Mouse (Mus musculus) fat pad, adult 2 months (tissue): ENCODE measurements around the gene Kcnj6.
"Not testable (repeated sequence)": the region's sequence is repeated elsewhere in the genome, so short reads cannot be mapped to it uniquely, and the experiment has no call there.

Experiments used
- DNase-seq: peaks from one replicate; pipeline ENCODE4 v3.0.0-alpha.2; 2011; ENCODE audit warnings: low read depth, low spot score; ENCODE audit errors: extremely low read depth

The Kcnj6 gene

DNA sequence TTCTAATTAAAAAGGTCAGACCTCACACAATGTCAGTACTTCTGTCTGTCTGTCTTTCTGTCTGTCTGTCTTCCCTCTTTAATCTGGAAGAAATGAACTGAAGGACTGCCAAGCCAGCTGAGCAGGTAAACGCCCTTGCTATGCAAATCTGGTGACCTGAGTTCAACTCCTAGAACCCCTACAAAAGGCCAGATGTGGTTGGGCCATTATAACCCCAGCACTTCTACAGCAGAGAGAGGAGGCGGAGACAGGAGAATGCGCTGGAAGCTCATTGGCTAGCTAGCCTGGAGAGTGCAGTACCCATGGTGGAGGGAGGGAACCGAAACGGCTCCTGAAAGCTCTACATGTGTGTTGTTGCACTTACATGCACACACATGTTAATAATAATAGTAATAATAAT lies 141.5 kb downstream of the Kcnj6 start:
- DNase-seq: no peak

DNA sequence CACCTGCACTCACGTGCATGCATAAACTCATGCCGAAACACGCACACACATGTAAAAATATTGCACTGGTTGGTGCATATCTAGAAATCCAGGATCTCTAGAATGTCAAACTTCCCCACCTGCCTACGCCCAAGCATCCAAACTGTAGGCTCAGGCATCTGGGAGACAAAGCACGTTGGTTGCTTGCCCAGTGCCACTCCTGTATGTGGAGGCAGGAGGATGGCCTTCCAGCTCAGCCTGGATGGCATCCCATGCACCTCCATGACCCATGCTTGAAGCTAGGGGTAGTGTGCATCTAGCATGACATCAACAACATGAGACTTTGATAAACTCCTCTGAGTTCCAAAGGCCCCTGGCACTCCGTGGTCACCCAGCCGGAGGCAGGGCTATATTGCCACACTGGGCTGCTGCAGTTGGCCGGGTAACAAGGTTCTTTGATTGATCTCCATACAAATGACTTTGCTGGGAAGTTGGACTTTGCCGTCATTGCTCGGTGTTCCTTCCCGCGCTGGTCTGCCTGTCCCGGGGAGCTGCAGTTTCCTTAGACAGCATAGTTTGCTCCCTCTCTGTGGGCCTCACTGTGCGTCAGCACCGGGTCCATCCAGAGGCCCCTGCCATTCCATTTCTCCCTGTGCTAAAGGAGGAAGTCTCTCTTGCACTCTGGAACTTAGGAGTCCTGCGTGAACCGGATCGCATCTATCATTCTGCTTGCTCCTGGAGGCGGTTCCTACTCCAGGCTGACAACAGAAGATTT lies 144.9 kb downstream of the Kcnj6 start:
- DNase-seq: no peak

DNA sequence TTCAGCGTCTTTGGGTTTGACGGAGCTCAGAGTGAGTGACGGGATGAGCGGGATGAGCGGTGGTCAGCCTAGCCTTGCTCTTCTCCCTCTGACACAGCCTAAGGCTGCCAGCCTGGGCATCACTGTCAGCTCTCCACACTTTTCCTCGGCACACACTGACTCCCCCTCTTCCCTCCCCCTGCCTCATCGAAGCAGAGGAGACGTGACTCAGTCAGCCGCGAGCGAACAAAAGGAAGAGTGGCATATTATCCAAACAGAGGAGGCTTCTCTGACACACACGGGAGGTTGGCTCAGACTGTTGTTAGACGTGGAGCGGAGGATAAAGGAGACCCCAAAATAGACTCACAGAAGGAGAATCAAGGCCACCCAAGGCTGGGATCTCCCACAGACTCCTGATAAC lies 147.1 kb downstream of the Kcnj6 start:
- no peak for DNase-seq

DNA sequence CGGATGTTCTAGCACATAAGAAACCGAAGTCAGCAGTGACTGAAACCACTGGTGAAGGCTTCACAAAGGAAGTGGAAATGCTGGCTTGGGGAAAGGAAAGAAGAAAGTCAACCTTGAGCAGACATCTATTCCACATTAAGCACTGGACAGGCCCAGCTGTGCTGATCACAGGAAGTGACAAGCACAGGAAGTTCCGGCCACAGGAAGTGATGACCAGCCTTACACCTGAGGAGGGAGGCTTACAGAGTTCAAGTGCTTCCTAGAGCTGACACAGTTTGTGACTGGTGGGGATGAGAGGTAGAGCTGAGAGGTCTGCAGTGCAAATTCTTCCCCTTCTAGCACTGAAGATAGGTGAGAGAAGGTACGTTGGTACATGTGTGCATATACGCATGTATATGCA lies 151.5 kb downstream of the Kcnj6 start:
- DNase-seq: no peak

DNA sequence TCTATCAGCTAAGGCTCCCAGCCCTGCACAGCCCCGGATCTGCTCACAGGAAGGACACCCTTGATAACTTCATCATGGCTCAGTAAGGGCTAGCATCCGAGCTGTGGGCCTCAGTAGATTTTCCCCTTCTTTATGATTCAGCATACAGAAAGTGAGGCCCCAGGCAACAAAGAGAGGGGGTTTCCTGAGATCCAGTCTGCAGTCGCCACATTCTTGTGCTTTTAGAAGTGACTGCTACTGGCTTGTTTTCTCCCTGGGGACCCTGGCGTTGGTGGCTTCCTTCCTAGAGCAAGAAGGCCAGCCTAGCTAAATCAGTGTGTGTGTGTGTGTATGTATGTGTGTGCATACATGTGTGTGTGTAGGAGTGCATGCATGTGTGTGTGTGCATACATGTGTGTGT lies 152.7 kb downstream of the Kcnj6 start:
- DNase-seq: no peak

DNA sequence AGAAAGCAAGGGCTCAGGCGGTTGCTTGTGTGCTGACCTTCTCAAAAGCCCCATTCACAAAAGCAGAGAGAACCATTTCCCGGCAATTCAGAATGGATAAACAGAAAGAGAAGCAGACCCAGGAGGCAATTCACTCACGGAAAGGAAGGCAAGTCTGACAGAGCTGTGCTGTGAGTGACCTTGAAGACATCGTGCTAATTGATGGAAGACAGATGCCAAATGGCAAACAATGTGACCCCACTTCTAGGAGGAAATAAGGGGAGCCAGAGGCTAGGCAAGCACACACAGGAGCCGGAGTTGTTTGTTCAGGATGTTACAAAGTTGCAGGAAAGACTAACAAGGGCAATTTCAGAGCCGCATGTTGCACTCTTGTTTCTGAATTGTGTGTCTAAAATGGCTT lies 158.1 kb downstream of the Kcnj6 start:
- DNase-seq: no peak

DNA sequence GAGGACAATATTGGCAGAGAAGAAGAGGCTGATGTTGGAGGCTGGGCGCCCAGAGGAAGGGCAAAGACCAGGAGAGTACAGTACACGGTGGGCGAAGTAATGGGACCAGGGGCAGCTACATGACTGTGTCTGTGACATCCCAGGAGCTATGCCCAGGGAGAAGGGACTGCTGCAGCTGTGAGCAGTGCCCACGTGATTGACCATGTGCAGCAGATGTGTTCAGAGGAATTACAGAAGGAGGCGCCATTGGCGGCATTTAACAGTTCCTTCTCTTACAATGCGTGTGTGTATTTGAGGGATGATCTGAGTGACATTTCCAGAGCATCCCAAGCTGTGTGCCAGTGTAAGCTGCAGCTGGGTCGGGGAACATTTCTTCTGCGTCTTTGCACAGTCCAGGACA lies 159.6 kb downstream of the Kcnj6 start:
- DNase-seq: no peak

DNA sequence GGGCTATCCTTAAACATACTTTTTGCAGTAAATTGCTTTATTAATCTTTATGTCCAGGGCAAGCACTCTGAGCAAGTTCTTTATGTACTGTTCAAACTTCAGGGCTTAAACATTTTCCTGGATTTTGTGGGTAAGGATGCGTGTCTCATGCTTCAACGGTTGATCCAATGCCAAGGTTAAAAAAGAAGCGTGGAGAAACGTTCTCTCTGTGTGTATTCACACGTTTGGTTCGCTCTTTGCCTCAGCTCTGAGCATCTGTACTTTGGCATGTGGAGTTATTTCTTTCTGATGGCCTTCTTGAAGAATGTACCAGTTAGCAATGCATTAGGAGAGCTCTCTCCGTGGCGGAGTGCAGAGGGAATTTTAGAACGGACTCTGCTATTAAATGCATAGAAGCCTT lies 163.0 kb downstream of the Kcnj6 start:
- no peak for DNase-seq

DNA sequence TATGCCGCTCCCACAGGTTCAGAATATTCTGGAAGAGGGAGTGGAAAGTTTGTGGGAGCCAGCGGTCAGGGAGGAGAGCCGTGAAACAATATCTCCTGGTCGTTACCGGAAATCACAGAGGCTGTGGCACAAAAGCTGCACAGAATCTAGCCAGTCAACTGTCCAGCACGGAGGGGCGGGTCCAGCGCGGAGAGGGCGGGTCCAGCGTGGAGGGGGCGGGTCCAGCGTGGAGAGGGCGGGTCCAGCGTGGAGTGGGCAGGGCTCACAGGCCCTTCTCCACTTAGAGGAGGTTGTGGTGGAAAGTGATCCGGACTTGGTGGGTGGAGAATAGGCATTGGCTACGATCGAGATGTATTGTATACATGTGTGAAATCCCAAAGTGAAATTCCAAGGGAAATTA lies 169.3 kb downstream of the Kcnj6 start:
- no peak for DNase-seq

DNA sequence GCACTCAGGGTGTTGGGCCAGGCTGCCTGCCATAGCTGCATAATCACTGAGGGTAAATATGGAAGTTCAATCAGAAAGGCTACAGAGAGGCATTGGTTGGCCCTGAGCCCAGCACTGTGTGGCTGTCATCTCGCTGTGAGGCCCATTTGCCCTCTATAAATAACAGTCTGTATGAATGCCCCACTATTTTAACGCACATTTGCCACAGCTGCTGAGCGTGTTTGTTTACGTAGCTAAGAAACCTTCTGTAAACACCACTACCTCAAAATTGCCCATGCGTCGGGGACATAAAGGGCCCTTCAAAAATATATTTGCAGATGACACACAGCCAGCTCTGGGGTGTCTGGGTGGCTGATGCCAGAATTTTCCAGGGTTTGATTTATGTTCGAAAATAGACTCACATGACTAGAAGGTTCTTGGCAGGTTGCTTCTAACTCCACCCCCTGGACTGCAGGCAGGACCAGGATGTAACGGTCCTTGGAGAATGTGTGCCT lies 170.4 kb downstream of the Kcnj6 start:
- DNase-seq: no peak

DNA sequence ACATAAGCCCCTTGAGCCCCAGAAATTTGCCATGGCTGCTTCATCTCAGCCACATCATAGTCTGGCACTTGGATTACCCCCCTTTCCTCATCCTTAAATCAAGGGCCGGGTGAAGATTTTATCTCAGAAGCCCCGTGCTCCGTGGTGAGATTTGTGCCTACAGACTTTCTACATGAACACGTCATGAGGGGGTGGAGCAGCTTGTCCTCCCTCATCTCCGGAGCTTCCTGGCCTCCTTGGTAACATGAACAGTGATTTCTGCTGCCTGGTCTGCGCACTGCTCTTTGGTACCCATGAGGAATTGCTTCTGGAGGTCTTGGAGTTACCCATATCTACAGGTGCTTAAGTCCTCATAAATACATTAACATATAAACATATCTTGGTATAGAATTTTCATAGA lies 172.2 kb downstream of the Kcnj6 start:
- DNase-seq: no peak

DNA sequence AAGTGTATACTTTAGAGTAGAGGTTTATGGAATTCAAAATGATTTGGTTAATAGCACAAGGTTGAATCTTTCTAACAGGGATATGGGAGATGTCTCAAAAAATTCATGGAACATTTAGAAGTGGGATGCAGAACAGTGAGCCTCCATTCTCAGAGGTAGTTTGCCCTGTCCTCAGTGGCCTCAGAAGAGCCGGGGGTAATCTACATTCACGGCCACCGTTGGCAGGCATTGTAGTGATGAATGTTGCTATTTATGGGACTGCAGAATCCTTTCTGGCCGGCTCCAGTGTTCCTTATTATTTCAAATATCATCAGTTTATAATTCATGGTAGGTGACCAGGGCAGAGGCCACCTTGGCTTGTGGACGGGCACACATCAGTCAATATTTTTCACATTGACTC lies 174.9 kb downstream of the Kcnj6 start:
- DNase-seq: no peak

DNA sequence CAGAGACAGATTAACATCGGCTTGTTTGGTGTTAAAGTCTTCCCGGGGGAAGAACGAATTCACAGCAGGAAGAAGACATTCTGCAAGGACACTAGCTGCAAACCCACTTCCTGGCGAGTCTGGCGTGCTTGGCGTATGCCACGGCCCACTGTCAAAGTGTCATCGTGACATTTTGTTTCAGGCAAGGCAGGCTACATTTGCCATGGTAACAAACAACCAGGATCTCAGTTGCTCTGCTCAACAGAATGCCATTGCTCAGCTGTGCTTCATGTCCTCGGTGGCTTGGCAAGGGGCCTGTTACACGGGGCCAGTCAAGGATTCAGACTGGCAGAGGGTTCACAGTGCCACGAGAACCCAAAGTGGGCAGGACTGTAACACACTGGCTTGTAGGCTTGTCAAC lies 175.9 kb downstream of the Kcnj6 start:
- no peak for DNase-seq

DNA sequence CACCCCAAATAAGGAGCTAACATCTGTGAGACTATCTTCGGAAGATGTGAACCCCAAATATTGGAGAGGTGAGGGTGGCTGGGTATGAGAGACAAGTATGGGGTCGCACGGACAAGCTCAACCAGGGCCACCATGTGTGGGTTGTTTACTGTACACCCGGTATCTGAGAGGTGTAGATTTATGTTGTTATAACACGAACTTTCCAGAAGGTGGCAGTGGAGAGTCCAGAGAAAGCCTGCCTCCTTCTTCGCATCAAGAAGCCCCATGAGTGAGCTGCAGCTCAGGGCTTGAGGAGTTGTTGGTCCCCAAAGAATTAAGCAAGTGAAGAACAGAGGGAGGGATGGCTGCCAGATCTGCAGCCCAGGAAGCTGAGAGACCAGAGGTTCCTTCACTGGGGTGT lies 181.1 kb downstream of the Kcnj6 start:
- no peak for DNase-seq

DNA sequence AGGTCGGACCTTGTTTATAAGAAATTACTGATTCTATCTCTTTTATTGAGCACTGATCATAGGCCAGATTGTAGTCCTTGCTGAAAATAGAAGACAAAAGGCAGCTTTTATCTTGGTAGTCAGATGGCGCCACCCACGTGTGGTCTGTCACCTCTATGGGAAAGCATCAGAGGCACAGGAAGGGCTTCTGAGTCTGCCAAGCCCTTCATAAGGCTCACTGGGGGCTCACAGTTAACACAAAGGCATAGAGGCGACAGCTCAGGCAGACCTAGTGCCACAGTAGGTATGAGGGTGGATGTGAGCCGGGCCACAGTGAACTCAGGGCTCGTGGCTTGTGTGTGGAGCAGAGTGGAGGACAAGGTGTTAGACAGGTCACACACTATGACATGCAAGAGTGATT lies 181.6 kb downstream of the Kcnj6 start:
- no peak for DNase-seq

DNA sequence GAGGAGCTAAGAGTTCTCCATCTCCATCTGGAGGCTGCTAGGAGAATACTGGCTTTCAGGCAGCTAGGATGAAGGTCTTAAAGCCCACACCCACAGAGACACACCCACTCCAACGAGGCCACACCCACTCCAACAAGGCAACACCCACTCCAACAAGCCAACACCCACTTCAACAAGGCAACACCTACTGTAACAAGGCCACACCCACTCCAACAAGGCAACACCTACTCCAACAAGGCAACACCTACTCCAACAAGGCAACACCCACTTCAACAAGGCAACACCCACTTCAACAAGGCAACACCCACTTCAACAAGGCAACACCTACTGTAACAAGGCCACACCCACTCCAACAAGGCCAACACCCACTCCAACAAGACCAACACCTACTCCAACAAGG lies 188.2 kb downstream of the Kcnj6 start:
- DNase-seq: not testable (repeated sequence)

DNA sequence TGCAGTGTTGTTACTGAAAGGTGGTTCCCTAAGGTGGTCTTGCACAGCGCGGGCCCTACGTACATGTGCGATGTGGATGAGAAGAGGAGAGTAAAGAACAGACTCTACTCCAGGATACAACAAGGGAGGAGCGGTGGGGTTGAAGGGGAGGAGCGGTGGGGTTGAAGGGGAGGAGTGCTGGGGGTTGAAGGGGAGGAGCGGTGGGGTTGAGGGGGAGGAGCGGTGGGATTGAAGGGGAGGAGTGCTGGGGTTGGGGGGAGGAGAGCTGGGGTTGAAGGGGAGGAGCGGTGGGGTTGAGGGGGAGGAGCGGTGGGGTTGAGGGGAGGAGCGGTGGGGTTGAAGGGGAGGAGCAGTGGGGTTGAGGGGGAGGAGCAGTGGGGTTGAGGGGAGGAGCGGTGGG lies 199.3 kb downstream of the Kcnj6 start:
- DNase-seq: no peak

DNA sequence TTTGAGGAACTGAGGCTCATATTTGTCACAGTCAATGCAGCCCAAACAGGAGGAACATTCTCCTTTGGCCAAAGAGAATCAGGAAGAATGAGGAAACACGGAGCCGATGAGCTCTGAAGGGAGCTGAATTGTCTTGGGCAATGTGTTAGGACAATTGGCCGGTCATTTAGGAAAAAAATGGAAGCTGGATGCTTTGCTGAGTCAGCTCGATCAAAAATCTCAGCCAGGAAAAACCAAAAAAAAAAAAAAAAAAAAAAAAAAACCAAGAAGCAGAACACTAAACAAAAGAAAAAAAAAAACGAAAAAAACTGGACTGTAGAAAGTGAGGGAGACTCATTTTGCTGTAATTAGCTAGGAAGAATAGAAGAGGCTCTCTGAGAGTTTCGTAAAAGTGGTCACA lies 200.1 kb downstream of the Kcnj6 start:
- no peak for DNase-seq

DNA sequence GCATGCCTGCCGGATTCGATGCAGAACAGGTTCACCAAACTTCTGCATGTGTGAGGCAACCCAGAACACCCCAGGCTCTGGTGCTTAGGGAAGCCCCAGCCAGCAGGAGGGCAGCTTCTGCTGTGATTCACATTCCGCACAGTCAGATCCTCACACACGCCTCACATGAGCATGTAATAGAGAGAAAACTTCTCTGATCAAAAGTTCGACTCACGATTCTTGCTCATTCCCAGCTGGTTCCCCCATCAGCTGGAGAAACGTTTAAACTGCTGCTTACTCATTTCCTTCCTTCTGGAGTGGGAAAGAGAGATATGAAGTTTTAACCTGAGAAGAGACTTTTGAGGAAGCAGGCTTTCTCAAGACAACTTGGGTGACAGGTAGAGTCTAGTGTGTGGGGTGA lies 204.5 kb downstream of the Kcnj6 start:
- no peak for DNase-seq

DNA sequence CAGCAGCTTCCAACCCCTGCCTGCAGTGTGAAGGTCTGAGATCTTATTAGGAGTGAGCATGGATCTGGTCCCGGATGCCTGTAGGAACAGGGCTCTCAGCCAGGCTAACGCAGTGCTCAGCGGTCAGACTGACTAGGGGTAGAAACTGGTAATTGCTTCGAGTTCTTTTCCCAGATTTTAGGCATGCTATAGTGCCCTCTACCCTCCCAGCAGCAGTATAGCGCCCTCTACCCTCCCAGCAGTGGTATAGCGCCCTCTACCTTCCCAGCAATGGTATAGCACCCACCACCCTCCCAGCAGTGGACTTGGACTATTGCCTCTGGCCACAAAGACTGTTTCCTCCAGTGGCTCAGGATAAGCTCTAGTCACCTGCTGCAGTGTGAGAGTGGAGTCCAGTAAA lies 207.5 kb downstream of the Kcnj6 start:
- no peak for DNase-seq

DNA sequence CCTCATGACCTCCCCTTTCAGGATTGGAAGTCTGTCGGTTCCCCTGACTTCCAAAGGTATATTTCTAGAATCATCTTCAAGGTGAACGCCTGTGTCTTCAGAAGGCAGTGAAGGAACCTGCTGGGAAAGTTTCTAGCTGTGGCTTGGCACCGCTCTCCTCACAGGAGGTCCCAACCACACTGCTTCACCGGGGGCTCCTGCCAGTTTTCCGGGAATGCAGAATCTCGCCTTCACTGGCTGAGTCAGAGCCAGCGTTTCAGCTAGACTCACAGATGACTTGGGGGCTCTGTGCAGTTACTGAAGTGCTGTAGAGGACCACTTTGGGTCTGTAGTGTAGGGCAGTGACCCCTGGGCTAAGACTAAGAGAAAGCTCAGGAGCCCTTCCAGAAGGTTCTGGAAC lies 208.8 kb downstream of the Kcnj6 start:
- DNase-seq: no peak

DNA sequence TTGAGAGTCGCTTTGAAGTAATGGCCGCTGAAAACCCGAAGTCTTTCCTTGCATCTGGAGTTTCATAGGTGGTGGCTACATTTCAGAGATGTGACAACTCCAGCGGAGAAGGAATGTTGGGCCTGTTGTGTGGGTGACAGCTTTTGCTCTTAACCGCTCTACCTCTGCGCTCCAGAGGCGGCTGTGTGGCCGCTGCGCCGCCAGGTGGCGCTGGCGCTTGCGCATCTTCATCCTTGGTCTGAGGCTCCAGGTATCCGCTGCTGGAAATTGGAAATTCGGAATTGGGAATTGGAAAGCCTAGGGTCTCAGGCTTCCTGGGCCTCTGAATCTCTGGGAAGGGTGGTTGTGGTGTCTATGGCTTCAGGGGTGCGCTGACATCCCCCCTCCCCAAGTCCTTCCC lies 209.3 kb downstream of the Kcnj6 start:
- no peak for DNase-seq

DNA sequence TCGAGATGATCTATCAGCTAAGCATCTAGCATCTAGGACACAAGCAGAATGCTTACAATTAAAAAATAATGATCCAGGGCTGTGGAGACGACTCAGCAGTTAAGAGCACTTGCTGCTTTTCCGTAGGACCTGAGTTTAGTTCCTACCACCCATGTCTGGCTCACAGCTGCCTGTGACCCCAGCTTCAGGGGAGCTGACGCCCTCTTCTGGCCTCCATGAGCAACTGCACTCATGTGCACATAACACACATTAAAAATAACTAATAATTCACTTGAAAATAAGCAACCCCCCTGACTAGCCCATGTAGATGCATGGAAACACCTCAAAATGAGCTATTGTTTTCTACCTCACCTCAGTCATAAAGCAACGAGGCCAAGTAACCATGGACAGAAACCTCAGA lies 211.6 kb downstream of the Kcnj6 start:
- no peak for DNase-seq
